Mouse (Mus musculus) retina, postnatal 7 days (tissue): Measurements from ENCODE around the gene 9930021J03Rik.
A peak's percentile ranks its signal among the peaks of the same experiment; 100 is the strongest.

Experiments used
- DNase-seq: peaks from one replicate; pipeline ENCODE4 v3.0.0-alpha.2; 2012; ENCODE audit warnings: low read depth, low spot score

The 9930021J03Rik gene

GRCm38 (mm10) chr19:29696309-29696708, 109.5 kb downstream of the 9930021J03Rik start:
- no peak for DNase-seq

DNA sequence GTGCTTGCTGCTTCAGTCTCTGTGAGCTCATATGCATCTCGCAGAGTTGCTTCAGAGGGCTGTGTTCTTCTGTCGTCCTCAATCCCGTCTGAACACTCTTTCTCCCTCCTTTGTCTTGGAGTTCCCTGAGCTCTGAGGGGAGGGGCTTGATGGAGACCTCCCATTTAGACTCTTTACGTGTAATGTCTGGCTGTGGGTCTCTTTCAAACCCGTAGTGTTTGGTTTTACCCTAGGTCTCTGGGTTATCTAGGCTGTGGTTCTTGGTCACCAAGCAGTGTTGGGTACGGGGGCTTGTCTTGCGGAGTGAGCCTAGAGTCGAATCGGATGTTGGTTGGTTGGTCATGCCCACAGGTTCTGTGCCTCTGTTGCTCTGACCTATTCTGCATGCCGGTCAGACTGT, 110.7 kb downstream of the 9930021J03Rik start:
- no peak for DNase-seq

DNA sequence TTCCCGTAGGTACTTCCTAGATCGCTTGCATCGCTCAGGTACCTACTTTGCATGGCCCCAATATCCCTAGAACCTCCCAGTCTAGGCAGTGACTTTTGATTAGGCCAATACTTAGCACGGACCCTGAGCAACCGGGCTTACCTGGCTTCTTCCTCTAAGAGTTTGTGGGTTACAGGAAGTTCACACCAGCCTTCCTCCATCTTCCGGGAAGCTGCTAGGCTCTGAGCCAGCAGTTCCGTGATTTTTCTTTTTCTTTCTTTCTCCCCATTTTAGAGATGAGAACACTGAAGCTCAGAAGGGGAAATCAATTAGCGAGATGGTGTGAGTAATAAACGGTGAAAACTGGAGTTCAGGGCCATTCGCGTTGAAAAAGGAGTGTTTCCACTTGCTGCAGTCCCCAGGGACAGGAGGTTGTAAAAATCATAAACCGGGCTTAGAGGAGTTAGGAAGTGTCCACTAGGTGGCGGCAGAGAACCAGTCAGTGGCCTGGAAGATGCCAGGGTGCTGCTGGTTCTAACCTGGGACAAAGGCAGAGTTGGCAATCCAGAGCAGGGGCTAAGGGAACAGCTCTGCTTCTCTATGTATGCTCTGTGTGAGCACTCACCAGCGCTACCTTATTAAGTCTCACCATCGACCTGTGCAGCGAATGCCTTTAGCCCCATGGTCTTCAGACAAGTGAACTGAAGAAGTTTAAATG, 121.8 kb downstream of the 9930021J03Rik start:
- peak; percentile 65 for DNase-seq

DNA sequence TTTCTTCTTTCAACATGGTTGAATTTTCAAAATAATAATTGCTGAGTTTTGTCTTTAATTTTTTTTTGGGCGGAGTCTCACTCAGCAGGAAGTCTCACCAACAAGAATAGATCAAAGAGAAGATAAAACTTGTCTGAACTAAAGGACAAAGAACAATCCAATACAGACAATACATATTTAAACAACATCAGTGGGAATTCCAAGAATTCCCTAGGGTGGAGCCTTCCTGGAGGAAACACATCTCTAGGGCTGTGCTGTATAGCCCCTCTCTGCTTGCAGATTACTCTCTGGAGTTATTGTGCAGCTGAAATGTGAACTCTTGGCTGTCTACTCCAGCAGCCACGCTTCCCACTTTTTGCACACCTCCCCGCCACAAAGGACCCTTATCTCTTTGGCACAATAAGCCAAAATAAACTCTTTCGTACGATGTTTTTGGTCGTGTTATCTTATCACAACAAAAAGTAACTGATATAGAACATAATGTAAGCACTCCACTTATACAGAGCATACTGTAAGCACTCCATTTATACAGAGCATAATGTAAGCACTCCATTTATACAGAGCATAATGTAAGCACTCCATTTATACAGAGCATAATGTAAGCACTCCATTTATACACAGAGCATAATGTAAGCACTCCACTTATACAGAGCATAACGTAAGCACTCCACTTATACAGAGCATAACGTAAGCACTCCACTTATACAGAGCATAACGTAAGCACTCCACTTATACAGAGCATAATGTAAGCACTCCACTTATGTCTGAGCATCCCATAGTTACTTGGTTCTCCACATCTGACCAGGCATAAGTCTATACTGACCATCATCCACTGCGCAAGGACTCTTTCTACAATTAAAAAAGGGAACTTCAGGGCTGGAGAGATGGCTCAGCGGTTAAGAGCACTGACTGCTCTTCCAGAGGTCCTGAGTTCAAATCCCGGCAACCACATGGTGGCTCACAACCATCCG, 125.3 kb downstream of the 9930021J03Rik start:
- no peak for DNase-seq

DNA sequence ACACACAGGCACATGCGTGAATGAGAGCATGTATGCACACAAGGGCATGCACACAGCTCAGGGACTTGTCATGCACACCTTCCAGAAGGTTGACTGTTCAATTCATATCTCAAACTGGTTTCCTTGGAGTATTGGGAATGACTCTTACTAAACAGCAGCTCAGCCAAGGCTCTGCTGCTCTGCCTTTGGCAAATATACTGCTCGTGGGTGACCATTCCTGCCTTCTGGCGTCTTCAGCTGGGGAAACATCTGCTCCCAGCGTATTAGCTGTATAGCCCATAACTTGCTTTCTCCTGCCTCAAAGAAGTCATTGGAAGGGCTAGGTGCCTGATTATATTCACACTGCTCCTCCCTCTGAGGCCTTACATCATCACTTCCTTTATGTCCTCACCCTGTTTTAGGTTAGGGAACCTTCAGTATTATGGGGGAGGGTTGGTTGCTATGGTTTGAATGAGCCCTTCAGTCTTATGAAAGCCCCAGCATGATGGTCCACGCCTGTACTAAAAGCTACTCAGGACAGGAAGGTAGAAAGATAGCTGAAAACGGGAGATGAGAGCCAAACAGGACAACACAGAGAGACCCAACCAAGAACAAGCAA, 127.5 kb downstream of the 9930021J03Rik start:
- no peak for DNase-seq

GRCm38 (mm10) chr19:29676479-29677193, 129.2 kb downstream of the 9930021J03Rik start:
- no peak for DNase-seq

- DNase-seq, result no peak
Observed at GRCm38 (mm10) chr19:29675562-29676078, 130.2 kb downstream of the 9930021J03Rik start.

DNA sequence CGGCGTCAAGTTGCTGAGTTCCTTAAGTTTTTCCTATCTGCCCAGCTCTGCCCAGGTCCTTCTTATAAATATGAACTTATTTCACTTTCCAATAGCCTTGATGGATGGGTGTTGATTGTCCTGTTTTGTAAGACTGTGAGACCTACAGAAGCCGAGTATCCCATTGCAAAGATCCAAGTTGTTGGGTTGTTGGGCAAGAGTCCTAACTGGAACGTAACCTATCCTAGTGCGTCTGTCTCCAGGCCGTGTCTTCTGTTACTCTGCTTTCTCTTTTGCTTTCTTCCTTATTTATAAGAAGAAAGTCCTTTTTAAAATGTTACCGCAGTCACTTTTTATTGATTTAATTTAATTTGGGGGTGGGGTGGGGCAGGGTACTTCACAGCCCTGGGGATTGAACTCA, 130.8 kb downstream of the 9930021J03Rik start:
- no peak for DNase-seq

GRCm38 (mm10) chr19:29672660-29673059, 133.1 kb downstream of the 9930021J03Rik start:
- DNase-seq, result no peak

DNA sequence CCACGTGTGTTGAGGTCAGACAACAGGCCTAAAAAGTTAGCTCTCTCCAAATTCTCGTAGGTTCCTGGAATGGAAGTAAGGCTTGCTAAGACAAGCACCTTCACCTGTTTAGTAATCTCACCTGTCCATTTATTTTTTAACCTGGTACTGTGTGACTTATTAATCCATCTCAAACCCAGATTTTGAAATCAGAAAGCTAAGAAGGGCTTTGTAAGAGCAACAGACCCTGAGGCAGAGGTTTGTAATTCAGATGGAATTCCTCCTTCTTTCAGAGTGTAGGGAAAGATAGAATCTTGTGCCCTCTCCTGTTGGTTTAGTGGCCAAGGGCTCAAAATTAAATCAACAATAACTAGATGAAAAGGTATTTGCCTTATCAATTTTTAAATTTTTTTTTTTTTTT, 134.6 kb downstream of the 9930021J03Rik start:
- DNase-seq, result no peak

DNA sequence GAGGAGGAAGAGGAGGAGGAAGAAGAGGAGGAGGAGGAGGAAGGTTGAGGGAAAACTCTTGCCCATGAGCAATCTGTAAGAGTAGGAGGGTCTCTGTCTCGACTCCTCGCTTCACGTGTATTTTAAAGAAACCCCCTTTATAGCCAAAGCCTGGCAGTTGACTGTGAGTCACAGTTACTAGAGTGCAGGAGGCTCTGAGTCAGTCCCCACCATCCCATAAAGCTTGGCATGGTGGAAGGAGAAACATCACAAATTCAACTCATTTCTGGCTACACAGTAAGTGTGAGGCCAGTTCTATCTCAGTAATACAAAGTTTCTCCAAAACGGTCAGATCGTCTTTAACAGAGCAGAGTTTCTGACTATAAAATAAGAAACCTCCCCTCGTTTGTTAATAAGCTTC, 135.5 kb downstream of the 9930021J03Rik start:
- DNase-seq, result no peak

- DNase-seq, result no peak
Observed at GRCm38 (mm10) chr19:29668135-29668534, 137.7 kb downstream of the 9930021J03Rik start.

- no peak for DNase-seq
Observed at GRCm38 (mm10) chr19:29666965-29667594, 138.7 kb downstream of the 9930021J03Rik start.

DNA sequence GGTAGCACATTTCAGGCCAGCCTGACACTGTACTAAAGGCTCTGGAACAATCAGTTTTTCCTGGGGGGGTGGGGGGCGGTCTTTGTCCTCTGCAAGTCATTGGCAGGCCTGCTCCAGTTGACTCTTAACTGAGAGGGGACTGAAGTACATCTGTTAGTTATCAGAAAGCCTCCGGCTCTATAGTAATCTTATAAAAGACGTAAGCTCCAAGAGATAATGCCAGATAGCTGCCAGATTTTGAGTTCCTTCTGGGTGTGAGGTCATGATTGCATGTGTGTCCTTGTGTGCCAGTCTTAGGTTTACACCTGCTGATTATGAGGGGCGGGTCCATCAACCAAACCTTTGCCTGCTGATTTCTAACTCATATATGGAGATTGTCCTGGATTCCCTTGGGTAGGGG, 139.6 kb downstream of the 9930021J03Rik start:
- DNase-seq, result no peak

- no peak for DNase-seq
Observed at GRCm38 (mm10) chr19:29664934-29665333, 140.9 kb downstream of the 9930021J03Rik start.
